Mouse (Mus musculus): Measurements from ENCODE around the gene Plekha6.

Gene Plekha6

DNA sequence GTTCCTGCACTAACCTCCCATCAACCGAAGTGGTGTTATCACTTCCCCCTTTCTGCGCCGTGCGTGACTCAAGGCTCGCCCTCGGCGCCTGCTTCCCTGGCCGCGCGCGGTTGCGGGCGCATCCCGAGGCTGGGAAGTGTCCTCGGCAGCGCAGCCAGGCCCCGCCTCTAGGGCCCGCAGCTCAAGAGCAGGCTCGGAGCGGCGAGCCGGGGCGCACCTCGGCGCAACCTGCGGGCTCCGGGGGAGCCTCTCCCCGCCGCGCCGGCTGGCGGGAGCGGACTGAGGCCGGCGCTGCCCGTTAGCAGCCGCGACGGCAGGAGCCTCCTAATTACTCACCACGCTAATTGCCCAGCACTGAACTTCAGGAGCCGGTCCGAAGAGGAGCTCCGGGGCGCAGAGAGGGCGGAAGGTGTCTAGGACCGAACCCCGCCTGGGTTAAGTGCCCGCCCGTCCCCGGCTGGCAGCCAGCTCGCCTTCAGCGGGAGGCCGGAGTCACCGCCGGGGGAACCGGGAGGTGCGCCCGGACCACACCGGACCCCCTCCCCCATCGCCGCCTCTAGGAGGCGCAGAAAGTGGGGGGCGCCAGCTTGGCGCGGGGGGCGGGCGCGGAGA, at the start of gene Plekha6:
Gene Plekha6, plus strand, starts transcription at position 391 of the 612 bp plus-strand sequence.
- peak in 1 of 2 experiments; percentile 65 for DNase-seq (ENCODE audit: low spot score in 2 of 2)

- no peak for DNase-seq (ENCODE audit: low spot score in 2 of 2)
Measured at GRCm38 (mm10) chr1:133116108-133116507, 47.9 kb upstream of the Plekha6 start.

DNA sequence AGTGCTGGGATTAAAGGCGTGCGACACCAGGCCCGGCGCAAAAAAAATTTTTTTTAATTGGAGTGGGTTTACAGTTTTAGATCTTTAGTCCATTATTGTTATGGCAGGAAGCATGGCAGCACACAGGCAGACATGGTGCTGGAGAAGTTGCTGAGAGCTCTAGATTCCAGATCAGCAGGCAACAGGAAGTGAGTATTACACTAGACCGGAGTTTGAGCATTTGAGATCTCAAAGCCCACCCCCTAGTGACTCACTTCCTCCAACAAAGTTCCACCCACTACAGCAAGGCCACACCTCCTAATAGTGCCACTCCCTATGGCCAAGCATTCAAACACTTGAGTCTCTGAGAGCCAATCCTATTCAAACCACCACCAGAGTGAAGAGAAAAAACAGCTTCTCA, 45.9 kb upstream of the Plekha6 start:
- DNase-seq (ENCODE audit: low spot score in 2 of 2) = no peak

DNA sequence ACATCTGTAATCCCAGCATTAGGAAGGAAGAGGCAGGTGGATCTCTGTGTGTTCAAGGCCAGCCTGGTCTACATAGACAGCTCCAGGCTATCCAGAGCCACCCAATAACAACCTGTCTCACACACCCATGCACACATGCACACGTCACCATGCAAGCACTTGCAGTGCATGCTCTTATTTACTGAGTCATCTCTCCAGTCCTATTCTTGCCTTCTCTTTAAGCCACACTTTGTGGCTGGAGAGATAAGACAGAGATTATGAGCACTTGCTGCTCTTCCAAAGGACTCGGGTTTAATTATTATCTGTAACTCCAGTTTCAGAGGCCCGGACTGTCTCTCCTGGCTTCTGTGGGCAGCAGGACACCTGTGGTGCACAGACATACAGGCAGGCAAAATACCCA, 45.2 kb upstream of the Plekha6 start:
- DNase-seq (ENCODE audit: low spot score in 2 of 2) = no peak

GRCm38 (mm10) chr1:133119931-133120712, 43.9 kb upstream of the Plekha6 start:
- DNase-seq (ENCODE audit: low spot score in 2 of 2) = no peak

DNA sequence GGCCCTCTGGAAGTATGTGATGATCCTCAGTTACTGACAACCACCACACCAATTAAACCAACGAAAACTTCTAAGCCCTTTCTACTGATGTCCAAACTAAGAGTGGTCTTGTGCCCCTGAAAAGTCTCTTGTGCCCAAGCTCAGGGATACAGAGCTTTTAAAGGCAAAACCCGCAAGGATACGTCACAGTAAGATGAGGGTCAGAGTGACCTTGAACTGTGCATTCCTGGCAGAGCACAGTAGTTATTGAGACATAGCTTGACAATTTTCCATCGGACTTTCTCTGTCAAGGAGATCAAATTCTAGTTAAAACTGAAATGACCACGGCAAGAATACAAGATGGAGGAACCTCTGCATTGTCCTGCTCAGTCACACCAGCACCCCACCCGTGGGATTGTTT, 42.8 kb upstream of the Plekha6 start:
- DNase-seq (ENCODE audit: low spot score in 2 of 2) = no peak

- no peak for DNase-seq (ENCODE audit: low spot score in 2 of 2)
Measured at GRCm38 (mm10) chr1:133124137-133124536, 39.9 kb upstream of the Plekha6 start.

DNA sequence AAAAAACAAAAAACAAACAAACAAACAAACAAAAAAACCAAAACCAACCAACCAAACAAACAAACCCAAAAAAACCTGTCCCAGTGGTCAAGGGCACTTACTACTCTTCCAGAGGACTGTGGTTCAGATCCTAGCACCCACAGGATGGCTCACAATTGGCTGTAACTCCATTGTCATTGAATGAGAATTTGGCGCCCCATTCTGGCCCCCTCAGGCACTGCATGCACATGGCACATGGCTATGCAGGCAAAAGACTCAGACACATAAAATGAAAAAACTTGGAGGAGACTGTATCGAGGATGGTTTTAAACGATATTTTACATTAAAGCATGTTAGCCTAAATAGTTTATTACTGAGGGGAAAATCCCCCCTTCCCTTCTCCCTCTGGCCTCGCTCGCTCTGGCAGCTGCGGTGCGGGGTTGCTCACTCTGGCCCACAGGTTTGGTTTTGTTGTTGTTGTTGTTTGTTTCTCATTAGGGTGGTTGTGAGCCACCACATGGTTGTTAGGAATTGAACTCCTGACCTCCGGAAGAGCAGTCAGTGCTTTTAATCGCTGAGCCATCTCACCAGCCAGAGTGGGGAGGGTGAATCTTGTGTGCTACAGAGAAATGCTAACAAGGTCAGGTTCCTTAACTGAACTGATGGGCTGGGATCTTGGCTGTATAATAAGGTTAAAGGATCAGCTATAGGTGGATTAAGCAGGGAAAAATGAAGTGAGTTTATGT, 38.2 kb upstream of the Plekha6 start:
- DNase-seq (ENCODE audit: low spot score in 2 of 2) = no peak

DNA sequence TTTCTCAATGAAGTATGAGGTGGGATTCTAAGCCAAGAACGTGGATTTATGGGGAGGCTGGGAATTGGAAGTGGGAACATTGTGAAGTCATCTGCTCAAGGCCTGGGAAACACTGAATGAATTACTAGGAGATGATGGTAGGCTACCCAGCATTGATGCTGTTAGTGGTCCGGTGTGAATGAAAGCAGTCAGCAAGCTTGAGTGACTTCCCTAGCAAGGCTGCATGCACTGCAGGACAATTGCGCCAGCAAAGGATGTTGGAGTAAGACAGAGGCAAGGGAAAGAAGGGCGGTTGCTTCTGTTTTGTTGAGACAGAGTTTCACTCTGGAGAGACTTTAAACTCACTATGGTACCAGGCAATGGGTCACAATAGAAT, 37.7 kb upstream of the Plekha6 start:
- no peak for DNase-seq (ENCODE audit: low spot score in 2 of 2)

GRCm38 (mm10) chr1:133127328-133127727, 36.7 kb upstream of the Plekha6 start:
- DNase-seq (ENCODE audit: low spot score in 2 of 2) = no peak

GRCm38 (mm10) chr1:133129471-133130221, 34.4 kb upstream of the Plekha6 start:
- no peak for DNase-seq (ENCODE audit: low spot score in 2 of 2)

GRCm38 (mm10) chr1:133130638-133131560, 33.1 kb upstream of the Plekha6 start, which contains the start of gene Ppp1r15b:
Gene Ppp1r15b (plus strand): TSS chr1:133131143.
- DNase-seq (ENCODE audit: low spot score in 2 of 2) = peak; percentile 92 to 100

GRCm38 (mm10) chr1:133131561-133131905, 32.5 kb upstream of the Plekha6 start:
- no peak for DNase-seq (ENCODE audit: low spot score in 2 of 2)

DNA sequence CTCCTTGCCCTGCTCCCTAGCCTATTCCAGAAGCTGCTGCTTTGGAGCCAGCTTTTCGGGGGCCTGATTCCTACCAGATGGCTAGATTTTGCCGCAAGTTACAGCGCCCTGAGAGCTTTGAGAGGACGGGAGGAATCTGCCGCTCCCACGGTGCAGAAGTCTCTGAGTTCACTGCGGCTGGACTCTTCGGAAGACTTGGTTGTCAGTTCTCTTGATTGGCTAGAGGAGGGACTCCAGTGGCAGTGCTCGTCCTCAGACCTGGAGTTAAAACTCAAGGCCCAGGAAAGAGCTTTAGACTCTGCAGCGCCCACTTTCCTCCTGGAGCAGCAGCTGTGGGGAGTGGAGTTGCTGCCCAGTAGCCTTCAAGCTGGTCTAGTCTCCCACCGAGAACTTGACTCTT, 32.1 kb upstream of the Plekha6 start:
- peak in 1 of 2 experiments; percentile 20 for DNase-seq (ENCODE audit: low spot score in 2 of 2)

- peak in 1 of 2 experiments; percentile 11 for DNase-seq (ENCODE audit: low spot score in 2 of 2)
Measured at GRCm38 (mm10) chr1:133132388-133133326, 31.4 kb upstream of the Plekha6 start.

DNA sequence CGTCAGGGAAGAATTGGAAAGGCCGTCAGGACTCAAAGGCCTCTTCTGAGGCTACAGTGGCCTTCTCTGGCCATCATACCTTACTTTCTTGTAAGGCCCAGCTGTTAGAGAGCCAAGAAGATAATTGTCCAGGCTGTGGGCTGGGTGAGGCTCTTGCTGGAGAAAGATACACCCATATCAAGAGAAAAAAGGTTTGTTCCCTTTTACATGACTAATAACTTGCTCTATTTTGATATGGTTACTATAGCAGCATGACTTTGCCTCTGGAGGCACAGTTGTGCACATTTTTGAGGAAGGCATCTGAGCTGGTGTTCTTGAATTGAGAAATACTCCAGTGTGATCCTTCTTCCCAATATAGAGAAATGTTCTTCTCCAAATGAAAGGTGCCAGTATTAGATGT, 30.6 kb upstream of the Plekha6 start:
- DNase-seq (ENCODE audit: low spot score in 2 of 2) = no peak

DNA sequence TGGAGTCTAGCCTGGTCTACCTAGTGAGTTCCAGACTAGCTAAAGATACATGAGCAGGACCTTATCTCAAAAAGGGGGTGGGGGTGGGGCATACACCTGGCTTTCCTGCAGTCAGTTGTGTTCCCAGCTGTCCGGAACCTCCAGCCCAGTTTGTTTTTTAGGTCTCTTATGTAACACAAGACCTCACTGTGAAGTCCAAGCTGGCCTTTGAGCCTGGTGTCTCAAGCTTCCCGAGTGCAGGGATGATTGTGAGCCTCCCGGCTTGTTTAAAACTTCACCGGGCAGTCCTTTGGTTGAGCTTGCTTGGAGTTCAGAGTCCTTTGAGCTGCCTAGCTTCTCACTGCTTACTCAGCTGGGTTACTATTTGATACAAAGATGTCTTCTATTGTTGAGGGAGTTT, 29.9 kb upstream of the Plekha6 start:
- no peak for DNase-seq (ENCODE audit: low spot score in 2 of 2)

GRCm38 (mm10) chr1:133134881-133135280, 29.1 kb upstream of the Plekha6 start:
- no peak for DNase-seq (ENCODE audit: low spot score in 2 of 2)

DNA sequence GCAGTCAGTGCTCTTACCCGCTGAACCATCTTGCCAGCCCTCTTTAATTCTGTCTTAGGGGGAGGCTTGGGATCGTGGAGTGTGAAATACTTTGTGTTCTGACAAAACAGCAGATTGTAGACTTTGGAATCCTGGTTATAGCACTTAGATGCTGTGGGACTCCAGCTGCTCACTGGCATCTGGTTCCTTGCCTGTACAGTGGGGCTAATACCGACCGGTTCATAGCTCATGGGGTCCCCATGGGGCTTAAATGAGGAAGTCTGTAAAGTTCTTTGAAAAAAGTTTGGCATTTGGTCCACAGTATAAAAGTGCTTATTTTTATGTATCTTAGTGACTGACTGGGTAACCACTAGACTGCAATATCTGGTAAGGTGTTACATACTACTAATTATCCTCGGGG, 28.2 kb upstream of the Plekha6 start:
- DNase-seq (ENCODE audit: low spot score in 2 of 2) = no peak

GRCm38 (mm10) chr1:133138401-133138800, 25.6 kb upstream of the Plekha6 start:
- no peak for DNase-seq (ENCODE audit: low spot score in 2 of 2)

All from urinary bladder, adult 18-20 months (tissue).